Mouse (Mus musculus) midbrain, embryonic 16.5 days (tissue): ENCODE data around the gene Aup1. TPM values are rescaled to one million over a fixed set of nuclear protein-coding genes. Genes with fewer than 3 reads are reported as not detected.

Experiments used
- ATAC-seq: fragments of 200-750 bp; cut with Nextera tagmentation; 2 replicates; pipeline ENCODE4 v1.8.0; 2017; ENCODE audit warnings: moderate TSS enrichment
- H3K27ac ChIP-seq: fragments of 300-500 bp; sonication (generic); 2 replicates; pipeline ENCODE4 v1.5.1; 2014; ENCODE audit warnings: mild to moderate bottlenecking, low read length, mixed read lengths
- H3K27me3 ChIP-seq: fragments of 300-500 bp; sonication (generic); 2 replicates; pipeline ENCODE4 v1.6.1; 2014; ENCODE audit warnings: low read depth, low read length, mixed read lengths; ENCODE audit not compliant: control insufficient read depth, insufficient read depth
- H3K36me3 ChIP-seq: fragments of 300-500 bp; sonication (generic); 2 replicates; pipeline ENCODE4 v1.6.1; 2014; ENCODE audit warnings: mild to moderate bottlenecking, low read length, moderate library complexity, mixed read lengths; ENCODE audit not compliant: control insufficient read depth, insufficient read depth
- H3K4me1 ChIP-seq: fragments of 300-500 bp; sonication (generic); 2 replicates; pipeline ENCODE4 v1.6.1; 2014; ENCODE audit warnings: mild to moderate bottlenecking, low read length, mixed read lengths; ENCODE audit not compliant: control insufficient read depth, insufficient read depth
- H3K4me2 ChIP-seq: fragments of 300-500 bp; sonication (generic); 2 replicates; pipeline ENCODE4 v1.6.1; 2014; ENCODE audit warnings: mild to moderate bottlenecking, low read length, mixed read lengths
- H3K4me3 ChIP-seq: fragments of 300-500 bp; sonication (generic); 2 replicates; pipeline ENCODE4 v1.5.1; 2014; ENCODE audit warnings: low read depth, mild to moderate bottlenecking, low read length, moderate library complexity, mixed read lengths
- H3K9ac ChIP-seq: fragments of 300-500 bp; sonication (generic); 2 replicates; pipeline ENCODE4 v1.6.1; 2014; ENCODE audit warnings: low read depth, low read length, mixed read lengths
- H3K9me3 ChIP-seq: fragments of 300-500 bp; sonication (generic); replicated peaks from 2 replicates; pipeline ENCODE4 v1.6.1; 2014; ENCODE audit warnings: mild to moderate bottlenecking, low read length, mixed read lengths; ENCODE audit not compliant: control insufficient read depth, poor library complexity, severe bottlenecking
- WGBS: fragments of 180-500 bp; shearing (Covaris S2); extraction: QIAGEN DNeasy Blood & Tissue Kit; methylation state at CpG from one replicate; pipeline ENCODE4 v1.1.7; 2014; 5-methylcytosine and 5-hydroxymethylcytosine counted together
- polyA plus RNA-seq: library from polyadenylated mRNA; unstranded; fragments of >200 nt; fragmentation: Nextera tagmentation; extraction: Ambion mirVana; gene quantifications from 2 replicates; pipeline ENCODE4 v1.2.1, GENCODE M21; 2015

The Aup1 gene
- polyA plus RNA-seq, 1 experiment from 2014 or later, result 184 TPM

GRCm38 (mm10) chr6:83034463-83035055, 19.8 kb upstream of the Aup1 start:
- H3K4me2 ChIP-seq, result peak overlapping the region; percentile 84
- peaks cover 18% of the 10 kb centered on the region for H3K4me1 ChIP-seq
- H3K4me3 ChIP-seq, result peak overlapping the region; percentile 47; the same call in 1 of the 2 replicates
- H3K27ac ChIP-seq, result no peak overlapping the region
- H3K36me3 ChIP-seq, result no peaks in the 10 kb centered on the region
- peaks cover 25% of the 10 kb centered on the region for H3K27me3 ChIP-seq
- no peak for ATAC-seq
- 27% methylated on average over 5 of the region's 5 CpGs for WGBS
- no peak overlapping the region for H3K9ac ChIP-seq
- H3K9me3 ChIP-seq, result no peaks in the 10 kb centered on the region

DNA sequence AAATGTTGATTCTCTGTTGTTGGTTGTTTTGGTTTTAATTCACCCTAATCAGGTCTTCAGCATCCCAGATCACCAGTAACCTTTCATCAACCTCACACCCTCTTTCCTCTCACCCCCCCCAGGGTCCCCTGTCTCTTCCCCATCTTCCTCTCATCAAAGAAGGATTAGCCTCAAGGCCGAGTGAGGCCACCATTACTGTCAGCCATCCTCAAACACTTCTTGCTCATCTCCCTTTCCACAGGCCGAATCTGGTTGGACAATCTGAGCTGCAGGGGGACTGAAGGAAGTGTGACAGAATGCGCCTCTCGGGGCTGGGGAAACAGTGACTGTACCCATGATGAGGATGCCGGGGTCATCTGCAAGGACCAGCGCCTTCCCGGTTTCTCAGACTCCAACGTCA, 17.1 kb upstream of the Aup1 start:
- peaks cover 18% of the 10 kb centered on the region for H3K4me1 ChIP-seq
- H3K27me3 ChIP-seq, result peaks cover 18% of the 10 kb centered on the region
- H3K27ac ChIP-seq, result no peak overlapping the region
- no peaks in the 10 kb centered on the region for H3K36me3 ChIP-seq
- no peak overlapping the region for H3K4me3 ChIP-seq
- H3K4me2 ChIP-seq, result no peak overlapping the region
- H3K9ac ChIP-seq, result no peak overlapping the region
- H3K9me3 ChIP-seq, result no peaks in the 10 kb centered on the region
- no peak for ATAC-seq
- WGBS, result 75% methylated on average over 8 of the region's 8 CpGs

GRCm38 (mm10) chr6:83038496-83039012, 15.8 kb upstream of the Aup1 start:
- Histone ChIP-seq H3K9me3 (no peaks in the 10 kb centered on the region), H3K27me3 (peaks cover 13% of the 10 kb centered on the region), H3K4me2 (peak overlapping the region; percentile 77), H3K27ac (no peak overlapping the region), H3K36me3 (no peaks in the 10 kb centered on the region), H3K4me3 (peak overlapping the region; percentile 38), H3K4me1 (peaks cover 6% of the 10 kb centered on the region; the same call in 1 of the 2 replicates), H3K9ac (peak overlapping the region; percentile 59)
- WGBS, result 8% methylated on average over 24 of the region's 24 CpGs
- ATAC-seq, result peak; percentile 71

DNA sequence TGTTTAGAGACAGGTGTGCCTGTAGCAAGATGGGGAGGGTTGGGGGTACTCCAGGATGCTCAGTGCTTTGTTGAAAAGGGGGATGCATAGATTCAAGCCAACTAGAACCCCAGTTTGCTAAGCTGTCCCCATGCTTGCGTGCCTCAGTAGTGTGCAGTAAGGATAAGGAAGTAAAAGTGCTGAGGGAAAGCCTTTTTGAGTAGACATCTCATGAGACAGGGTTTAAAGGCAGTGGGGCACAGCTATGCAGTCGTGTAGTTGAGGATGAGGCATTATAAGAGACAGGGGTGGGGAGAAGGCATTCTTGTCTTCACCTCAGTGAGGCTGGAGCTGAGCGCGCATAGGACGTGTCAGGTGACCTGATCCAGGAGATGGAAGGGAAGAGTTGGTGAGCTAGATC, 13.7 kb upstream of the Aup1 start:
- Histone ChIP-seq H3K9me3 (no peaks in the 10 kb centered on the region), H3K4me1 (0 out of 2 replicates have a peak, but pooled peaks cover 2% of the 10 kb centered on the region), H3K27ac (no peak overlapping the region), H3K4me3 (no peak overlapping the region), H3K9ac (no peak overlapping the region), H3K27me3 (no peaks in the 10 kb centered on the region), H3K4me2 (no peak overlapping the region), H3K36me3 (no peaks in the 10 kb centered on the region)
- WGBS, result 82% methylated on average over 5 of the region's 5 CpGs
- no peak for ATAC-seq

DNA sequence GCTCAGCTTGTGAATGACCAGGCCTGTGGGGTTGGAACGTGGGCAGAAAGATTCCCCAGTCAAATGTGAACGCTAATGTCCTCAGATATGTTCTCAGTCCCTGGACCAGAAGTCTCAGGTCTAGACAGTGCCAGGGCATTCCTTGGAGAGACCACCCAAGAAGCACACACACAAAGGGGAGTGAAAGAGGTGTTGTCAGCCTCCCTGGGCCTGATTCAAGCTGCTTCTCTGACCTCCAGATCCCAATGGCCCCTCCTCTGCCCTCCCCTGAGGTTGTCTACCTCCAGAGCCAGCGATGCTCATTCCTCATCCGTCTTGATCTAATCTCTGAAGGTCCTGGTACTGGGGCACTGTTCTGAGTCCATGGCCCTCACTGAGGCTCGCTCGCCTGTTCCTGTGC, 10.8 kb upstream of the Aup1 start:
- Histone ChIP-seq H3K9ac (no peak overlapping the region), H3K36me3 (no peaks in the 10 kb centered on the region), H3K4me3 (no peak overlapping the region), H3K27ac (no peak overlapping the region), H3K4me1 (no peaks in the 10 kb centered on the region), H3K4me2 (no peak overlapping the region), H3K9me3 (no peaks in the 10 kb centered on the region), H3K27me3 (no peaks in the 10 kb centered on the region)
- WGBS, result 70% methylated on average over 6 of the region's 6 CpGs
- no peak for ATAC-seq

GRCm38 (mm10) chr6:83043993-83044392, 10.3 kb upstream of the Aup1 start:
- Histone ChIP-seq H3K9ac (no peak overlapping the region), H3K27me3 (no peaks in the 10 kb centered on the region), H3K4me1 (no peaks in the 10 kb centered on the region), H3K4me3 (no peak overlapping the region), H3K9me3 (no peaks in the 10 kb centered on the region), H3K4me2 (no peak overlapping the region), H3K27ac (no peak overlapping the region), H3K36me3 (no peaks in the 10 kb centered on the region)
- WGBS, result 92% methylated on average over 5 of the region's 5 CpGs
- ATAC-seq, result no peak

- H3K27ac ChIP-seq, result no peak overlapping the region
- H3K9me3 ChIP-seq, result no peaks in the 10 kb centered on the region
- H3K4me2 ChIP-seq, result no peak overlapping the region
- no peak overlapping the region for H3K4me3 ChIP-seq
- H3K9ac ChIP-seq, result no peak overlapping the region
- 84% methylated on average over 9 of the region's 9 CpGs for WGBS
- H3K4me1 ChIP-seq, result no peaks in the 10 kb centered on the region
- no peak for ATAC-seq
- no peaks in the 10 kb centered on the region for H3K36me3 ChIP-seq
- no peaks in the 10 kb centered on the region for H3K27me3 ChIP-seq
Measured at GRCm38 (mm10) chr6:83044742-83045141, 9.6 kb upstream of the Aup1 start.

- WGBS, result 76% methylated on average over 10 of the region's 10 CpGs
Measured at GRCm38 (mm10) chr6:83049367-83049766, 5.0 kb upstream of the Aup1 start.

GRCm38 (mm10) chr6:83053136-83053960, 973 bp upstream of the Aup1 start:
- ATAC-seq, result peak; percentile 10; the same call in 1 of the 2 replicates
- Histone ChIP-seq H3K9me3 (no peaks in the 10 kb centered on the region), H3K9ac (peak overlapping the region; percentile 96), H3K4me1 (peaks cover 24% of the 10 kb centered on the region), H3K36me3 (peaks cover 18% of the 10 kb centered on the region; the same call in 1 of the 2 replicates), H3K4me2 (peak overlapping the region; percentile 83), H3K27me3 (no peaks in the 10 kb centered on the region), H3K27ac (peak overlapping the region; percentile 87), H3K4me3 (peak overlapping the region; percentile 100)
- 3% methylated on average over 26 of the region's 26 CpGs for WGBS

More at GRCm38 (mm10) chr6:83049367-83049766, 5.0 kb upstream of the Aup1 start:
- ATAC-seq, result no peak
- no peaks in the 10 kb centered on the region for H3K9me3 ChIP-seq
- no peaks in the 10 kb centered on the region for H3K27me3 ChIP-seq
- peaks cover 11% of the 10 kb centered on the region for H3K4me1 ChIP-seq
- no peak overlapping the region for H3K4me3 ChIP-seq
- no peak overlapping the region for H3K9ac ChIP-seq
- H3K27ac ChIP-seq, result no peak overlapping the region
- H3K36me3 ChIP-seq, result peaks cover 11% of the 10 kb centered on the region; the same call in 1 of the 2 replicates
- no peak overlapping the region for H3K4me2 ChIP-seq
